Mouse (Mus musculus) heart, postnatal 36 days (tissue): ENCODE results near the gene Ephx1. TPM values are rescaled to one million over a fixed set of nuclear protein-coding genes. Genes with fewer than 3 reads are reported as not detected.
"Not testable (repeated sequence)": the region's sequence is repeated elsewhere in the genome, so short reads cannot be mapped to it uniquely, and the experiment has no call there.

Experiments used
- DNase-seq, 2 experiments: peaks; one replicate each; pipeline ENCODE4 v3.0.0; 2021 to 2022
- intact Hi-C: fragments of 180-260 bp; cut with DNase I; formaldehyde crosslinking; loops from one replicate; pipeline ENCODE4 v1.15.1; 2025
- total RNA-seq, 2 experiments: library from RNA; stranded (reverse); gene quantifications; 2 replicates each; pipeline ENCODE4 v1.2.3; 2021

Ephx1 gene
- total RNA-seq, 2 experiments from 2014 or later: 35.4 to 41.5 TPM

DNA sequence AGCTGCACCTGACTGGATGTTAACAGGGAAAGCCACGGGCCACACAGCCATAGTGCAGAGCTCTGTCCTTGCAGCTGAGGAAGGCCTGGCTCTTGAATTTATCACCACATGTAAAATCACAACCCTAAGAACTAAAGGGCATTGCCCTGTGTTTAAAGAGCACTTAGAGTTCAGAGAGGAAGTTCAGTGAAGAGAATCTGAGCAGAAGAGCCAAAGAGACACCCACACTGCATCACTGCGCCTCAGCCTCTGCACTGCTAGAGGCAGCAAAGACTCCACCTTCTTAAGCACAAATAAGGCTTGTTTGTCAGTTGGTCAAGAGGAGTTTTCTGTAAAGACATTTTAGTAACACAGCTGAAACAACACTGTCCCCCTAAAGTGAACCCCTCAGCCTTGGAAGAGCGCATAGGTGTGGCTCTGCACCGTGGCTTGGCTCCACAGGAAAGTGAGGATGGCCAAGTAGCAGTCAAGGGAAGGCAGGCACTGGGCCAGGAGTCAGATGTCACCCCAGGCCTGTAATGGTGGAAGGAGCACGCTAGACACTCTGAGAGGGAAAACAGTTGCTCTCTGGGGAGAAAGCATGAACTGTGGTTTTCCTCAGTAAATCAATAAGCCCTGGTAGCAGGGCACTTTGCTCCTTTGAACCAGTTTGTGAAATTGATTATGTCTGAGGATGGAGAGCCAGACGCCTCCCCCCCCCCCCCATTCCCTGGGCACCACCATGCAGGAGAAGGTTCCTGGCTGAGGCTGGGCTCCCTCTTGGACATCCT is 5.8 kb downstream of the Ephx1 start:
- DNase-seq: peak; percentile 74 to 77
- intact Hi-C loops: loop anchor here (5.0 kb wide), 1 partner anchor 203 kb away; the partner anchor contains the start of gene H3f3a

DNA sequence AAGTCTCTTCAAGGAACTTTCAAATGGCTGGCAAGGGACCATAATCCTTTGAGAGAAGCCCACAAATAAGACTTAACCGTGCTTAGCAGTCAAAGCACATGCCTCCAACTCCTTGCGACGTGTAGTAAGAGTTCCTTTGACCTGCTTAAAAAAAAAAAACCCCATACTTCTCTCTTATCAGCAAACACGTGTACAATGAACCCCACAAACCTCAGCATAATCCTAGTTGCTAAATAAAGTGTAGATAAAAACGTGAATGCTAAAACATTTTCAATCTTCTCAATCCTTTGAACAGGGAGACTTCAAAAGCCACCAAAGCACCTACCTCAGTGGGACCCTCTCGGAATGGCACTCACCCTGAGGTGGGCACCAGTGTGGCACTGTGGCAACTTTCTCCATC is 7.3 kb downstream of the Ephx1 start:
- intact Hi-C loops: no loop called here
- DNase-seq: no peak

GRCm38 (mm10) chr1:181012416-181012815 is 8.3 kb downstream of the Ephx1 start:
- DNase-seq: no peak
- intact Hi-C loops: no loop called here

GRCm38 (mm10) chr1:181011601-181012000 is 9.1 kb downstream of the Ephx1 start:
- DNase-seq: no peak
- intact Hi-C loops: no loop called here

GRCm38 (mm10) chr1:181010171-181010932 is 10.4 kb downstream of the Ephx1 start:
- intact Hi-C loops: no loop called here

DNA sequence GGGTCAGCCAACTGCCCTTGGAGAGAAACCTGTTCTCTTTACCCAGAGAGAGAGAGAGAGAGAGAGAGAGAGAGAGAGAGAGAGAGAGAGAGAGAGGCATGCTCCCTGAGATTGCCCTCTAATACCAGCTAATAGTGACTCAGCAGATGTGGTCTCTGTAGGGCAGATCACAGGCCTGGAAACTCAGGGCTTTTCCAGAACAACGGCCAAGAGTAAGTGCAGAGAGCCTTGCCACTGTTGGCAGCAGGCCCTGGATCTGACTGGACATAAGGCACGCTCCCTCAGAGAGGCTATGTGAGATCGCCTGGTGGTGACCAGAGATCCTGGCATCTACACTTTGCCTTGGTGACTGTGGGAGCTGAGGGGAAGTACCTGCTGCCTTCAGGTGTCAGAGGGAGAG is 10.9 kb downstream of the Ephx1 start:
- intact Hi-C loops: no loop called here
- DNase-seq: peak; percentile 72 to 73

More at GRCm38 (mm10) chr1:181010171-181010932, 10.4 kb downstream of the Ephx1 start:
- no peak for DNase-seq

DNA sequence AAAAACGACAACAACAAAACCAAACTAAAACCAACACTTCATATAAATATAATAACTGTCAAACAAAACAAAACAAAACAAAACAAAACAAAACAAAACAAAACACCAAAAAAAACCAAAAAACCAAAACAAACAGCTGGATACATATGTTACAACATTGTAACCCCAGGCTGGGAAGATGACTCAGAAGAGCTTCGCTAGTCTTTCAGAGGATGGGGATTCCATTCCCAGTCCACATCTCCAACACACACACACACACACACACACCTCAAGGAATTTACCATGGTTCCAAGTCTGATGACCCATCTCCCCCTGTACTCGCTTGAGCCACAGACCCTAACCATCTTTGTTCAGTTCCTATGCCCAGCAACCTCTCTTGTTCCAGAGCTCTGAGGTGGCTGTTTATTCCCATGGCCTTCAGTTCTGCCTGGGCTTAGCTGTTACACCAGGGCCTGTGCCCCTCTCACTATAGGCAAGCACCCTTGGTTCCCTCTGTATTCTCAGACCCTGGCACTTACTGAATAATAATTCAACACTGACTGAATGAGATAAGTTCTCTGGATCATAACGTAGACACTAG is 11.6 kb downstream of the Ephx1 start:
- DNase-seq: no peak
- intact Hi-C loops: no loop called here

DNA sequence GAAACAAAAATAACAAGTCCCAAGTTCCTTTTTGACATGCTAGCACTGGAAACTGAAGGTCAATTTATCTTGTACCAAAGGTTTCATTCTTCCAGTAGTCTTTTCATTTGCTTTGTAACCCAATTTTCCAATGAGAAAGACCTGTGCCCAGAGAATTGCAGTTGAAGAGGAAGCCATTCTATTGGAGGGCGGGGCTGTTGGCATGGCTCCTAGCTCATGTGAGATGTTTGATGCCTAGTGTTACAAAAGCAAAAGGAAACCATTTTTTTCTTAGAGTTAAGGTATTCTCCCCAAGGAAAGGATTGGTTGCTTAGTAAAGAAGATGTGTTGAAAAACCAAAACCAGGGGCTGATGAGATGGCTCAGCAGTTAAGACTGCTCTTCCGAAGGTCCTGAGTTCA is 12.4 kb downstream of the Ephx1 start:
- intact Hi-C loops: no loop called here
- DNase-seq: peak in 1 of 2 experiments; percentile 62

DNA sequence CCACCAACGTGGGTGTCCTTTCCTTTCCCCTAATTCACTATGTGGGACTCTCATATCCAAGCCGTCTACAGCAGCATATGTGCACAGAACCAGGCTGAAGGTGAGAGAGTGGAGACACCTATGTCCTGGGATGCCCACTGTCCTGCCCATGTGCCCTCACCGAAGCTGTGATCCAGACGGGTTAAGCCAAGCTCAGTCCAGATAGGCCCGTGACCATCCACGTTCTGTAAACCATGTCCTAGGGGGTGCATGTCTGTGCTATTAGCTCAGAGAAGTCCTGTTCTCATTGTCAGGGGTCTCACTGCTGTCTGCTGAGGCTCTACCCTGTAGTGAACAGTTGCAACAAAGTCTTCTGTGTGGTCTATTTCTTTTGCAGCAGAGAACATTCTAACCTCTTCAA is 12.9 kb downstream of the Ephx1 start:
- no peak for DNase-seq
- intact Hi-C loops: no loop called here

GRCm38 (mm10) chr1:181005331-181005730 is 15.4 kb downstream of the Ephx1 start:
- no peak for DNase-seq
- intact Hi-C loops: no loop called here

- intact Hi-C loops: no loop called here
- DNase-seq: no peak
Measured at GRCm38 (mm10) chr1:181003790-181004189, 16.9 kb downstream of the Ephx1 start.

GRCm38 (mm10) chr1:181001621-181002020 is 19.1 kb downstream of the Ephx1 start:
- no peak for DNase-seq
- intact Hi-C loops: no loop called here

DNA sequence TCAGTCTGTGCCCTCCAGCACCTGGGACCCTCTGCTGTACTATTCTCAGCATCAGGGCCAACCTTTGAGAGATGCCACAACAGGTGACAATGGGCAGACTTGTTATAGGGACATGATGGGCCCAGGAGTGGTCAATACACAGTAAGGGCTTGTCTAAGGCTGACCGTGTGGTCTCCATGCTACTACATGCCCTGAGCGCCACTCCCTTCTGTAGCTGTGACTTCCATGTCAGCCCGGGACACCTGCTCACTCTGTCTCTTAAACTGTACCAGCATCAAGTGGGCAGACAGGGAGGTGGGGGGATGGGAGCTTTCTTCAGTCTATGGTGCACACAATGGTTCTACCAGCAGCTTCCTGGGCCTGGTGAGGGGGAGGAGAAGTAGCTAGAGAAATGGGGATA is 19.5 kb downstream of the Ephx1 start:
- DNase-seq: no peak
- intact Hi-C loops: no loop called here

- intact Hi-C loops: no loop called here
- no peak for DNase-seq
Measured at GRCm38 (mm10) chr1:181000501-181001092, 20.1 kb downstream of the Ephx1 start.

DNA sequence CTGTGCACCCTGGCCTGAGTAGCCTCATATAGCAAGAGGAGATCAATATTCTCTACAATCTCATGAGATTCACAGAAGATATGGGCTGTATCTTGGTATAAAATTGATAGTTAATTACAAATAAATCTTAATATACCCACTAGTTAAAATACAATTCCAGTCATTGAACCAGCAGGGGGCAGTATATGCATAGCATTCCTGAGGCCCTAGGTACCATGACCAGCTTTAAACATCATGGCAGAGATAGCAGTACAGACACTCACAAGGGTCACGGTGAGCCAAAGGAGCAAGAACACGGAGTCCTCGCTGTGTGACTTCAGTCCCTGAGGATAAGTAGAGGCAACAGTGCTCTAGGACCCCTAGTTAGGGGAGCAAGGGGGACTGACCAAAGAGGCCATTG is 28.6 kb downstream of the Ephx1 start:
- intact Hi-C loops: loop anchor here (1.0 to 2.0 kb wide), 2 partner anchors 31 to 47 kb away; no protein-coding TSS in a partner anchor
- DNase-seq: peak; percentile 41 to 56

DNA sequence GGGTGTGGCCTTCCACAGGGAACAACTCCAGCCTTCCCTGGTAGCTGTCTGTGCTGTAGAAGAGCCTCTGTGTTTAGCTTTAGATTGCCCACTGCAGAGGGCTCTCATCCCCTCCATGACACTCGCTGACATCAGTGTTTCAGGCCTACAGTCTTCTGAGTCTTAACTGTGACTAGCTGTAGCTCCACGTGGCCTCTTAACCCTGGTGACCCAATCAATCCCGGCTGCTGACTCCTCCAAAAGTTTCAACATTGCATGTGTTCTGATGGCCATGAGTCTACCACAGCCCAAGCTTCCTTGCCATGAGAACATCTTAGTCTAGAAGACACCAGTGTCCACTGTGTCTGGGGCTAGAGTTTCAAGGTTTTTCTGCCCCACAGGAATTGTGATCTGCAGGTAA is 30.0 kb downstream of the Ephx1 start:
- intact Hi-C loops: no loop called here
- no peak for DNase-seq

DNA sequence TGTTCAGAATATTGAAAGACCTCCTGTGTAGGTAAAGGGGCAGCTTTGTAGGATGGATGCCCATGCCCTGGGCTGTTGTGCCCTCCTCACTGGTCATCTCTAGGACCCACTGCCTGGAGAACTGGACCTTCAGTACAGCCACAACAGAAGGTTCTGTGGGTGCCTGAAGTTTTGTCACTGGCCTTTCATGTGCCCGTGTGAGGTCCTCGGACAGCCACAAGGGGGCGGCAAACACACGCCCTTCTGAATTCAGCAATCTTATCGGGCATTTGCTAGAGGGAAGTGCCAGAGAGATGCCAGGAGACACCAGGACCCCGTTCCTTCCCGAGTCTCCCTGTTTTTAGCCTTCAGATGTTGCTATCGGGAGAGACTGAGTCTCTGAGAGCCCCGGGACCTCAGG is 32.9 kb downstream of the Ephx1 start:
- DNase-seq: peak; percentile 70 to 79
- intact Hi-C loops: loop anchor here (1.0 to 5.0 kb wide), 2 partner anchors 52 to 630 kb away; no protein-coding TSS in a partner anchor

DNA sequence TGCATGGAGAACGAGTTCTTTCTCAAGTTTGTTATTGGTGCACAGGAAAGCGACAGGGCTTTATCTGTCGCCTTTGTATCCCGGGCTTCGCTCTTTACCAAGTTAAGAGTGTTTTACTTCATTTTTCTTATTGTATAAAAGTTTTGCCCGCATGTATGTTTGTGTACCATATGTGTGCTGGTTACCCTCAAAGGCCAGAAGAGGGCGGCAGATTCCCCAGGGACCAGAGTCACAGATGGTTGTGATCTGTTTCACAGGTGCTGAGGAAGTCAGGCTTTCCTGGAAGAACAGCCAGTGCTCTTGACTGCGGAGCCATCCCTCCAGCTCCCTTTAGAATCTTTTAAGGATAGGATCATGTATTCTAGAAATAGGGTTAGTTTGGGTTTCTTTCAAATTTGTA is 34.0 kb downstream of the Ephx1 start:
- DNase-seq: no peak
- intact Hi-C loops: loop anchor here (1.0 to 5.0 kb wide), 2 partner anchors 53 to 631 kb away; no protein-coding TSS in a partner anchor

DNA sequence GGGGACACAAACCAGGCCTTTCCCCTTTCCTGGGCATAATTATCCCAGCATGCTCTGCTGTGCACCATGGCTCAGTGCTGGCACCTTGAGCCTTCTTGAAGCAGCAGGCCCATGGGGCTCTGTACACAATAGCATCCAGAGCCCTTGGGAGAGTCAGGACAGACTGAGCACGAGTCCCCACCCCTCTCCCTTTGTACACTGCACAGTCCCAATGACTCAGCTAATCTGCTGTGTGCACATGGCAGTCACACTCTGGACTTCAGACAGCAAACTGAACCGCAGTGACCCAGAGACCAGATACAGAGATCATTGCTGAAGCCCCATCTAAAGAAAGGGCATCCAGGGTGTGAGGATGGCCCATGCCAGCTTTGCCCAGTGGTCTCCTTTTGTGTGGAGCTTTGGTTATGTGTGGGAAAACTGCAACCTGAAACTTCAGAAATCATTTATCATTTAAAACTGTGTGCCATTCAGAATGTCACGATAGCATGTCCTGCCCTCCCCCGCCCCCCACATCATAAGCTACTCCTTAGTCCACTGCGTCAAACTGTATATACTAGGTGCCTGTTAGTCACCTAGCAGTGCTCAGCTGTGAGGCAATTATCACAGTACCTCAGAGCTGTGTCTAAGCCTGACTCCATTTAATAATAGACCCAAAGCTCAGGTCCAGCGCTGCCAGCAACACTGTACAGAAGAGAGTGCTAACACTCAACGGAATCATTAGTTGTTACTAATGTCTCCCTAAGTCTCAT is 39.2 kb downstream of the Ephx1 start:
- DNase-seq, intact Hi-C loops: not testable (repeated sequence)

DNA sequence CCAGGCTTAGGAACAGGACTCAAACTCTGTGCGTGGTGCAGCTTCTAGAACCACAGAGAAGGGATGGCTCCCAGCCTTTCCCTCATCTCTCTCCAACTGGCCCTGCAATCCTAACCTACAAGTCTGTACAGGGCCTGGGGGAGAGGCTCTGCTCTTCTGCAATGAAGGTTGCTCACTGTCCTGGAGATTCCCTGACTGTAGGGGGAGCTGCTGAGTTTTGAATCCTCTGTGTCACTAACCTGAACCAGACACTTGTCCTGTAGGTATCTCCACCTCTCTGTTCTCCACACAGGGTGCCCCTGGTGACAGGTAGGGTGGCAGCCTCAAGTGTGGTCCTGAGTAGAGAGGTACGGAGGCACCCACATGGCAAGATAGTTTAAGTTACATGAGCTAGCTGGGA is 40.2 kb downstream of the Ephx1 start:
- DNase-seq: no peak
- intact Hi-C loops: no loop called here
